Mouse (Mus musculus): ENCODE results near the gene Gm20388. TPM values are rescaled to one million over a fixed set of nuclear protein-coding genes. Genes with fewer than 3 reads are reported as not detected.

Gm20388 gene
- polyA plus RNA-seq, 1 experiment from 2014 or later = 7.4 TPM

GRCm38 (mm10) chr8:120995424-120995823 lies 1084.8 kb downstream of the Gm20388 start:
- no peak overlapping the region for H3K27ac ChIP-seq (ENCODE audit: low read length)
- ATAC-seq (ENCODE audit: insufficient read depth, low FRiP score) = no peak

DNA sequence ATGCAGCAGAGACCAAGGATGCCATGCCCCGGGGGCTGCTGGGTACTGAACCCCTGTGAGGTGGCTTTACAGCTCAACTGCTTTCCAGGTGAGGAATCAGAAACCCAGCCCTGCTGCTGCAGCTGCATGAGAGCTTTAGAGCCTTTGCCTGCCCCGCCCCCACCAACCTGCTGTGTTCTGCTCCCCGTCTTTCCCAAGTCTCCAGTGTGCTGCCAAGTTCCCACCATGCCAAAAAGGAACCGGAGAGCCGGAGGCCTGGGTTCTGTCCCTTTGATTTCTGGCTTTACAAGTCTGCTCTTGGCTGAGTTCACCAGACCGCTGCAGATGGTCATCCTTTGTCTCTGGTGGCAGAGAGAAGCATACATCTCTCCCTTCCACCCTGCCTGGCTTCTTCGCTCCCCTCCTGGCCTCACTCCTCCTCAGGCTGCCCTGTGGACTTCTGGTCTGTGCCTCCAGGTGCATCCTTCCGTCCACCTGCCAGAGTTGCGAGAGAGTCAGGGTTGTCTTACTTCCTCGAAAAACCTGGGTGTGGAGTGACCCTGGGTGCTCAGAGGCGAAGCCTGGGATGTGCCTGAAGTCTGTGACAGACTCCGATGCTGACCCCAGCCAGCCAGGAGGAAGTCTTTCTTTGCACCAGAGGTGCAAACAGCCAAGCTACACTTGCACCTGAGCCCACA lies 1086.4 kb downstream of the Gm20388 start:
- no peak overlapping the region for H3K27ac ChIP-seq (ENCODE audit: low read length)
- H3K36me3 ChIP-seq (ENCODE audit: control insufficient read depth, insufficient read depth, low read length) = no peaks in the 10 kb centered on the region
- H3K4me3 ChIP-seq (replicated peaks; ENCODE audit: low read length) = no peak overlapping the region
- no peak overlapping the region for H3K4me2 ChIP-seq (ENCODE audit: low read depth, low read length)
- no peaks in the 10 kb centered on the region for H3K27me3 ChIP-seq (ENCODE audit: control insufficient read depth, insufficient read depth, low read length)
- no peaks in the 10 kb centered on the region for H3K4me1 ChIP-seq (ENCODE audit: control insufficient read depth, insufficient read depth, low read length)
- 63% methylated on average over 12 of the region's 12 CpGs for WGBS
- H3K9ac ChIP-seq (ENCODE audit: low read length) = no peak overlapping the region
- ATAC-seq (ENCODE audit: insufficient read depth, low FRiP score) = peak; percentile 19; the same call in 1 of the 2 replicates
- H3K9me3 ChIP-seq (replicated peaks; ENCODE audit: control insufficient read depth, low read length) = no peaks in the 10 kb centered on the region

More at GRCm38 (mm10) chr8:120995424-120995823, 1084.8 kb downstream of the Gm20388 start:
- Histone ChIP-seq H3K36me3 (ENCODE audit: control insufficient read depth, insufficient read depth, low read length) (no peaks in the 10 kb centered on the region), H3K4me2 (ENCODE audit: low read depth, low read length) (no peak overlapping the region), H3K27me3 (ENCODE audit: control insufficient read depth, insufficient read depth, low read length) (no peaks in the 10 kb centered on the region), H3K4me3 (replicated peaks; ENCODE audit: low read length) (no peak overlapping the region), H3K4me1 (ENCODE audit: control insufficient read depth, insufficient read depth, low read length) (no peaks in the 10 kb centered on the region), H3K9ac (ENCODE audit: low read length) (no peak overlapping the region), H3K9me3 (replicated peaks; ENCODE audit: control insufficient read depth, low read length) (no peaks in the 10 kb centered on the region)
- 65% methylated on average over 9 of the region's 9 CpGs for WGBS

GRCm38 (mm10) chr8:120997926-120998325 lies 1087.3 kb downstream of the Gm20388 start:
- no peaks in the 10 kb centered on the region for H3K4me1 ChIP-seq (ENCODE audit: control insufficient read depth, insufficient read depth, low read length)
- no peak overlapping the region for H3K9ac ChIP-seq (ENCODE audit: low read length)
- H3K27me3 ChIP-seq (ENCODE audit: control insufficient read depth, insufficient read depth, low read length) = no peaks in the 10 kb centered on the region
- H3K4me2 ChIP-seq (ENCODE audit: low read depth, low read length) = no peak overlapping the region
- no peaks in the 10 kb centered on the region for H3K9me3 ChIP-seq (replicated peaks; ENCODE audit: control insufficient read depth, low read length)
- no peak overlapping the region for H3K4me3 ChIP-seq (replicated peaks; ENCODE audit: low read length)
- no peak overlapping the region for H3K27ac ChIP-seq (ENCODE audit: low read length)
- 77% methylated on average over 9 of the region's 9 CpGs for WGBS
- no peak for ATAC-seq (ENCODE audit: insufficient read depth, low FRiP score)
- no peaks in the 10 kb centered on the region for H3K36me3 ChIP-seq (ENCODE audit: control insufficient read depth, insufficient read depth, low read length)

DNA sequence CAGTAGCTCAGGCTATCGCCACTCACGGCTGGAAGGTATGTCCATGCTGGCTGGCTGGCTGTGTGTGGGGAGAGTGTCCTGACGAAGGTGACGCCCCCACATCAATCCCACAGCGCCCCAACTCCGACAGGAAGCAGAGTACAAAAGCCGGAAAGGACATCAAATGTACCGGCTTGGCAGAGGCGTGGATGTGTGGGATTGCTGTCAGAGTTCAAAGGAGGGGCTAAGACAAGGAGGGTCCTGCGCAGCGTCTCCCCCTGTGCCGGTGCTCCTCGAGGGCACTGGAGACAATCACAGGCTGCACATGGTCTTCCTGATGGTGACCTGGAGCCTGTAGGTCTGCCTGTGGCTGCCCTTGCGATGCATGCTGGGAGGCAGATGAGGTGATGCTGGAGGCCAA lies 1088.3 kb downstream of the Gm20388 start:
- peaks cover 10% of the 10 kb centered on the region for H3K4me1 ChIP-seq (ENCODE audit: control insufficient read depth, insufficient read depth, low read length)
- no peaks in the 10 kb centered on the region for H3K27me3 ChIP-seq (ENCODE audit: control insufficient read depth, insufficient read depth, low read length)
- WGBS = 66% methylated on average over 14 of the region's 14 CpGs
- ATAC-seq (ENCODE audit: insufficient read depth, low FRiP score) = no peak
- no peak overlapping the region for H3K9ac ChIP-seq (ENCODE audit: low read length)
- H3K4me2 ChIP-seq (ENCODE audit: low read depth, low read length) = no peak overlapping the region
- H3K9me3 ChIP-seq (replicated peaks; ENCODE audit: control insufficient read depth, low read length) = no peaks in the 10 kb centered on the region
- no peak overlapping the region for H3K27ac ChIP-seq (ENCODE audit: low read length)
- no peak overlapping the region for H3K4me3 ChIP-seq (replicated peaks; ENCODE audit: low read length)
- no peaks in the 10 kb centered on the region for H3K36me3 ChIP-seq (ENCODE audit: control insufficient read depth, insufficient read depth, low read length)

- Histone ChIP-seq H3K4me1 (ENCODE audit: control insufficient read depth, insufficient read depth, low read length) (peaks cover 10% of the 10 kb centered on the region), H3K9ac (ENCODE audit: low read length) (no peak overlapping the region), H3K27ac (ENCODE audit: low read length) (no peak overlapping the region), H3K9me3 (replicated peaks; ENCODE audit: control insufficient read depth, low read length) (no peaks in the 10 kb centered on the region), H3K4me2 (ENCODE audit: low read depth, low read length) (no peak overlapping the region), H3K27me3 (ENCODE audit: control insufficient read depth, insufficient read depth, low read length) (no peaks in the 10 kb centered on the region), H3K4me3 (replicated peaks; ENCODE audit: low read length) (no peak overlapping the region), H3K36me3 (ENCODE audit: control insufficient read depth, insufficient read depth, low read length) (no peaks in the 10 kb centered on the region)
- ATAC-seq (ENCODE audit: insufficient read depth, low FRiP score) = no peak
- WGBS = 57% methylated on average over 12 of the region's 12 CpGs
Observed at GRCm38 (mm10) chr8:121001951-121002350, 1091.3 kb downstream of the Gm20388 start.

DNA sequence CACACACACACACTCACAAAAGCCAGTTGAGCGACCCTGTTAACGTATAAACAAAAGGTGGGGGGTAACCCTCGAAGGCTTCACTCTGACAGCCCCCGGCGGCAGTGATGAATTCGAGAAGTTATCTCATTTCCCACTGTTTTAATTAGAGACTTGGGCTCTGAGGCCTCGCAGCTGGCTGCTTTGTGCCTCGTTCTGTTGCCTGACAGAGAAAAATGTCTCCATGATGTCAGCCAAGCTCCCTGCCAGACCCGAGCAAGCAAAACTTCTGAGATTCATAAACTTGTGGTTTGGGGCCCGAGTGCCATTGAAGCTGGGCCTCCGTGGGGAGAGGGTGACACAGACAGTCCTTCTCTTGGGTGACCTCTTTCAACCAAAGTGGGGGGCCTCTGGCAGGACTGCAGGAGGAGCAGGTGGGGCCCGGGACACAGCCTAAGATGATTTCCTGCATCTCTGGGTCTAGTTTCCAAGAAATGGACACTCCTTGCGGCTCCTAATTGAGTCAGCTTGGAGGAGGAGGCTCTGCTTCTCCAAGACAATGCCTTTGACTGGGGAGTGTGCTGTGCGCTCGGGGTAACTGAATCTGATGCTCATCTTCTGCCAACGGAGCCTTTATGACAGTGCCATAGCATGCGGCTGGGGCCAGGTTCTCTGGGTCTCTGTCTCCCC lies 1092.4 kb downstream of the Gm20388 start:
- WGBS = 23% methylated on average over 17 of the region's 17 CpGs
- H3K27me3 ChIP-seq (ENCODE audit: control insufficient read depth, insufficient read depth, low read length) = no peaks in the 10 kb centered on the region
- H3K4me2 ChIP-seq (ENCODE audit: low read depth, low read length) = no peak overlapping the region
- peak; percentile 73 for ATAC-seq (ENCODE audit: insufficient read depth, low FRiP score)
- H3K9me3 ChIP-seq (replicated peaks; ENCODE audit: control insufficient read depth, low read length) = no peaks in the 10 kb centered on the region
- no peak overlapping the region for H3K9ac ChIP-seq (ENCODE audit: low read length)
- H3K36me3 ChIP-seq (ENCODE audit: control insufficient read depth, insufficient read depth, low read length) = no peaks in the 10 kb centered on the region
- H3K27ac ChIP-seq (ENCODE audit: low read length) = peak overlapping the region; percentile 74
- H3K4me3 ChIP-seq (replicated peaks; ENCODE audit: low read length) = no peak overlapping the region
- peaks cover 10% of the 10 kb centered on the region for H3K4me1 ChIP-seq (ENCODE audit: control insufficient read depth, insufficient read depth, low read length)

DNA sequence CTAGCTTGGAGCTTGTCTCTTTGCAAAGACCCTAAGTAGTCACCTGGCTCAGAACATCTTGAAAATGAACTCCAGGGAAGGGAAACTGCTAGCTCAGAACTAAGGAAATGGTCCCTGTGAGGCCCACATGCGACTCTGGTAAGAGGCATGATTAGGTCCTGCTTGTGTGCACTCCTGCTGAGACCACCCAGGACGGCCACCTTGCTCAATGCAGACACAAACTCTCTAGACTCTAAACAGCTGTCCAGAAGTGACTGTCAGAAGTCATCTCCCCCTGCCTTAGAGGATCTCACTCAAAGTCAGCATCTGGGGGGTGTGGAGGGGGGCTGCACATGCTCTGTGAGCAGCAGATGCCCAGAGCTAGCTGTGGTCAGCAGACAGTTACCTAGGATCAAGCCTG lies 1093.0 kb downstream of the Gm20388 start:
- Histone ChIP-seq H3K9me3 (replicated peaks; ENCODE audit: control insufficient read depth, low read length) (no peaks in the 10 kb centered on the region), H3K9ac (ENCODE audit: low read length) (no peak overlapping the region), H3K4me3 (replicated peaks; ENCODE audit: low read length) (no peak overlapping the region), H3K36me3 (ENCODE audit: control insufficient read depth, insufficient read depth, low read length) (no peaks in the 10 kb centered on the region), H3K27ac (ENCODE audit: low read length) (peak overlapping the region; percentile 74), H3K4me1 (ENCODE audit: control insufficient read depth, insufficient read depth, low read length) (peaks cover 10% of the 10 kb centered on the region), H3K27me3 (ENCODE audit: control insufficient read depth, insufficient read depth, low read length) (no peaks in the 10 kb centered on the region), H3K4me2 (ENCODE audit: low read depth, low read length) (no peak overlapping the region)
- ATAC-seq (ENCODE audit: insufficient read depth, low FRiP score) = no peak
- WGBS = 30% methylated on average over 2 of the region's 2 CpGs

DNA sequence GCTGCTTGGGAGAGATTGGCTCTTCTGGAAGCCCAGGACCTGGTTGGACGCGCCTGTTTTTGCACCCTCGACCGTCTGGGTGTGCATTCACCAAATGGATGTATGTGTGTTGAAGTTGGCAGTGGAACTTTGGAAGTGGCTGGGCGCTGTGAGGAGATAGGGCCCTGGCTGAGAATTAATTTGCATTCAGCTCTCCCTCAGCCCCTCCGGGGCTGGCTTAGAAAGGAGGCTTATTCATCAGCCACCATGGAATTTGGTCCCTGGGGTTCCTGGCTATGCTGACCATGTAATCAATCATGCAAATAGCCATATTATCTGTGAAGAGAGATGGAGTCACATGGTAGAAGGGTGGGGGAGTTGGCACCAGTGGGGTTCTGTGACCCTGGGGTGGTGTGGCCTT lies 1102.7 kb downstream of the Gm20388 start:
- Histone ChIP-seq H3K27ac (ENCODE audit: low read length) (no peak overlapping the region), H3K4me1 (ENCODE audit: control insufficient read depth, insufficient read depth, low read length) (peaks cover 13% of the 10 kb centered on the region), H3K4me2 (ENCODE audit: low read depth, low read length) (no peak overlapping the region), H3K9ac (ENCODE audit: low read length) (no peak overlapping the region), H3K27me3 (ENCODE audit: control insufficient read depth, insufficient read depth, low read length) (peaks cover 3% of the 10 kb centered on the region; the same call in 1 of the 2 replicates), H3K4me3 (replicated peaks; ENCODE audit: low read length) (no peak overlapping the region), H3K36me3 (ENCODE audit: control insufficient read depth, insufficient read depth, low read length) (no peaks in the 10 kb centered on the region), H3K9me3 (replicated peaks; ENCODE audit: control insufficient read depth, low read length) (no peaks in the 10 kb centered on the region)
- 57% methylated on average over 6 of the region's 6 CpGs for WGBS
- no peak for ATAC-seq (ENCODE audit: insufficient read depth, low FRiP score)

GRCm38 (mm10) chr8:121016621-121017020 lies 1106.0 kb downstream of the Gm20388 start:
- H3K36me3 ChIP-seq (ENCODE audit: control insufficient read depth, insufficient read depth, low read length) = no peaks in the 10 kb centered on the region
- no peak for ATAC-seq (ENCODE audit: insufficient read depth, low FRiP score)
- peaks cover 16% of the 10 kb centered on the region for H3K4me1 ChIP-seq (ENCODE audit: control insufficient read depth, insufficient read depth, low read length)
- no peaks in the 10 kb centered on the region for H3K9me3 ChIP-seq (replicated peaks; ENCODE audit: control insufficient read depth, low read length)
- peak overlapping the region; percentile 40; the same call in 1 of the 2 replicates for H3K9ac ChIP-seq (ENCODE audit: low read length)
- H3K4me3 ChIP-seq (replicated peaks; ENCODE audit: low read length) = peak overlapping the region; percentile 5; the same call in 1 of the 2 replicates
- peak overlapping the region; percentile 43 for H3K4me2 ChIP-seq (ENCODE audit: low read depth, low read length)
- WGBS = 54% methylated on average over 17 of the region's 17 CpGs
- H3K27me3 ChIP-seq (ENCODE audit: control insufficient read depth, insufficient read depth, low read length) = peaks cover 3% of the 10 kb centered on the region; the same call in 1 of the 2 replicates
- H3K27ac ChIP-seq (ENCODE audit: low read length) = no peak overlapping the region
